Mouse (Mus musculus) urinary bladder, adult 2 months (tissue): ENCODE measurements around the gene Hnrnpd. TPM values are rescaled to one million over a fixed set of nuclear protein-coding genes. Genes with fewer than 3 reads are reported as not detected.

ENCODE experiments used
- DNase-seq: peaks from one replicate; pipeline ENCODE4 v3.0.0; 2022; ENCODE audit warnings: low spot score
- polyA plus RNA-seq: library from polyadenylated mRNA; depleted of rRNA; stranded (reverse); fragments of >200 nt; gene quantifications from 2 replicates; pipeline ENCODE4 v1.2.3, GENCODE M21; 2012; rRNA removed

Gene Hnrnpd
- polyA plus RNA-seq, 1 experiment = 130 TPM

DNA sequence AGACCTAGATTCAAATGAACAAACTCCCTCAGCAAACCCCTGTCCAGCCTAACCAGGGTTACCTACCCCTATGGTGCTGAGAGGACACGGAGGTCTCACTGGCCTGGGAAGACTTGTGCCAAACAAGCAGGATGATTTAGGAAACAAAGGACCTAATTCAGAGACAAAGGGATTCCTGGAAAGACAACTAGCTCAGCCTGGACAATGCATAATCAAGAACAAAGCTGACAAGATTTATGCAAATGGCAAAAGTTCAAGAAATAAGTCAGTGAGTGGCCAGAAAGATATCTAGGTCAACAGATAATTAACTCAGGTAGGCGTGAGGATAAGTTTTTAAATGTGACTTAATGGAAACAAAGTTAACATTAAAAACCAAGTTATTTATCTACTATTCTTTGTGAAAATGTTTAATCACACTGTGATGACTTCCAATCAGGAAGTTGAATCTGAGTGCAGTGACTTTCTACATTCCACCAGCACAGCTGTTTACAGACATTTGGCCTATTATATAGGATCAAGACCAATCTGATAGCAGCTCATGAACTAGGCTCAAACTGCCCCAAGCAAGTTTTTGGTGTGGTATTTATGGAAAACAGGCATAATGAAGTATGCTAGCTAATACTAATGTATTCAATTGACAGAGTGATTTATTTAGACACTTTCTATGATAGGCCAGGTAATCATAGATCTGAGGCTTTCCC lies 19.4 kb downstream of the Hnrnpd start:
- no peak for DNase-seq

DNA sequence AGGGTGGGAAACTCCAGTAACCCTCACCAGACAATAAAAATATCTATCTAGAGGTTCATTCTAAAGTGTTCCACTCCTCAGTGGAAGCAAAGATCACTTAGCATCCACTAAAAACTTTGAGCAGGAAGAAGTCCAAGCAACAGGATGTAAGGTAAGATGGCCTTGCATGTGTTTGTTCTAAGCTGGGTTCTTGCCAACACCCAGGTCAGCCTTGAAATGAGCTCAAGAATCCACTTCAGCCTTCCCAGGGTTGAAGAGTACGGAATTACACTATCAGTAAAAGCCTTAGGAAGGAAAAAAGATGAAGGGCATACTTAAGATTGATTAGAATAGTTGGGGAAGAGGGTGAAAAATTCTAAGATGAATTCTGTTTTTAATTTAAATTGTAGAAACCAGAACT lies 20.1 kb downstream of the Hnrnpd start:
- no peak for DNase-seq

DNA sequence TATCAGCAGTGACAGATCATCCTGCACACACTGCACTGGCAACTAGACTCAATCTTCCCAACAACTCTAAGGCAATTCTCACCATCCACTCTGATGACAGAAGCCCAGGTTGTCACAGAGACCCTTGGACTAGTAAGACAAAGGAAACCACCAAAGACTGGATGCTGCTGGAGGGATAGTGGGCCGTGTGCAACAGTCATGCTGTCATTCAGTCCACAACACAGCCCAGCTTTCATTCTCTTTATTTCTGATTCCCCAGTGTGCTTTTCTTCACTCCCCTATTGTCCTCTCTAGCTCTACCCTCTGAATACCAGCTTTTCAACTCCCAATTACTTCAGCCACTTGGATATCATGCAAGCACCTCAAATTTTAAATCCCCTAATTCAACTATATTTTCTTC lies 24.9 kb downstream of the Hnrnpd start:
- DNase-seq = no peak

DNA sequence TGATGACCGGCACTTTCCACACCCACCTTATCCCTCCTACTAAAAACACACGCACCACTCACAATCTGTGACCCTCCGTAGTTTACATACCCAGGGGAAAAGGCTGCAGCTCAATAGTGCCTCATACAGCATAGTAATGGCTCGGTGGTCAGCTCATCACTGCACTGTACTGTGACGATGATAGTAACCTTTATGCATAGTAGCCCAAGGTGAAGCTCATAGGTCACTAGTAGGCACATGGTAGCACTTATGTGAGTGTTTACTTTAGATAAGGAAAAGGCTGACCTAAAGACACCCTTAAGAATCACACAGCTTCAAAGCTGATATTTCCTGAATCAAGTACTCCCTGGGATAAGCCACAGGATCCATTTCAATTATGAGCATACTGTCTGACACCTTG lies 26.2 kb downstream of the Hnrnpd start:
- DNase-seq = no peak

DNA sequence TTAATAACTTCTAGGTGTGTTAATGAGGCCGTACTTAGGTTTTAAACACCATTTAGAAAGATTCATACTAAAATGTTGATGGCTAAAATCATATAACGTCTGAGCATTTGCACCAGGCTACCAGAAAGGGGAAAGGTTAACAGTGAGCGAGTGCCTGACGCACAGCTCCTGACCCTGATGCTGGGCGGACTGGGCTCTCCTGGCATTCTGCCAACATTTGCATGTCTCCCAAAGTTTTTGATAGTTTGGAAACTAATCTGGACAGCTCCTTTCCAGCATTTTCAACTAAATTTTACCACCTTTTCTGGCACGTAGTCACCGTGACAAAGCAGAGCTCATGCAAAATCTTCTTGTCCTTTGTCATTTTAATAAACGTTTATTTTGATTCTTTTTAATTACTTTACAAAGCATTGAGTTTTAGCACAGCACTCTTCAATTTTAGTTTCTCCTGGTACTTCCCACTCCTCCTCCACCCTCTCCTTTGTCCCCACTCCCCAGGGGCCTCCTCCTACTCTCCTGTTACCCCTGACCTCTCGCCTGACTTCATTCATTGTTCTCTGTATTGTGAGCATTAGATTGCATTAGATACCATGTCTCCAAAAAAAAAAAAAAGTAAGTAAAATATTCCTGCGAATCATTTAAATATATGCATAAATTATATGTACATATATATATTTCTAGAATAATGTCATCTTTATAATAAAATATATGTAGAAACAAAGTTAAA lies 36.8 kb downstream of the Hnrnpd start:
- DNase-seq = no peak

DNA sequence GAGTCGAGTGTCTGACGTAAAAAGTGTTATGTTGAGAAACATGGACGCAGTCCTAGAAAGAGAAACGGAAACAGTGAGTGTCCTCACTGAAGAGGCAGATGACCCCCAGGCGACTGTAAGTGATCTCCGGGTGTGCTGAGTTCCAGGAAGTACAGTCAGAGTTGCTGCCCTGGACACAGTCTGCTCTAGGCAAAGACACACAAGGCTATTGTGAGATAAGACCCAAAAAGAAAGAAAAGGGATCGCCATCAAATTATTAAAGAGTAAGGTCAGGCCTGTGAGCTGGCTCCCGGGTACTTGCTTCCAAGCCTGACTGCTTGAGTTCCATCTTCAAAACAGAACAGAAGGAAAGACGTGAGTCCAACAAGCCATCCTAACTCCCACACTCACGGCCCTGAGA lies 37.5 kb downstream of the Hnrnpd start:
- DNase-seq = no peak

DNA sequence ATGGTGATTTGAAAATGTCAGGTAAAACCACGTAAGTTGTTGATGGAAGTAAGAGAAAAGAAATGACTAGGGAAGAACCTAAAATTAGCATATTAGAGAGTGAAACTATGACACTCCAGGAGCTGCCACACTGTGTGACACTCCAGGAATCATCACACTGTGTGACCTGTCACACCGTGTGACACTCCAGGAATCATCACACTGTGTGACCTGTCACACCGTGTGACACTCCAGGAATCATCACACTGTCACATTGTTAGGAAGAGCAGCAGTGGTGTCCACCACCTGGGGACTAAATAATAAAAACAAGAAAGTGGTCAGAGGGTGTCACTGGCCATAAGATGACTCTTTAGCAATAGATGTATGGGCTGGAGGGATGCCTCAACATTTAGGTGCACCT lies 39.3 kb downstream of the Hnrnpd start:
- DNase-seq = no peak

DNA sequence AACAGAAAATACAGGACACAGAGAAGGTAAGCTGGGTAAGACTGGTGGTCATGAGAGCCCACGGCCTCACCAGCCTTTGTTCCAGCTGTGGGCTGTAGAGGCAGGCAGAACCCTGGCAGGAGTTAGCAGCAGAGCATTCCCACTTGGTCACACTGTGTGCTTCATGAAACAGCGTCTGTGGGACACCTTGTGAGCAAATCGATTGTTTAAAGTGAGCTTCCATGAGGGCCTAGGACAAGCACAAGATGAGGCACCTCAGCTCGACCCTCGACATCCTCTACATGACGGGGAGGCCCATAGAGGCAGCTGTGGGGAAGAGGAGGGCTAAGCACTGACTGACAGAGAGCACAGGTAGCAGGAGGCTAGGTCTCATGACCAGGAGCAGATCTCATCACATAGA lies 46.8 kb downstream of the Hnrnpd start:
- DNase-seq = no peak

DNA sequence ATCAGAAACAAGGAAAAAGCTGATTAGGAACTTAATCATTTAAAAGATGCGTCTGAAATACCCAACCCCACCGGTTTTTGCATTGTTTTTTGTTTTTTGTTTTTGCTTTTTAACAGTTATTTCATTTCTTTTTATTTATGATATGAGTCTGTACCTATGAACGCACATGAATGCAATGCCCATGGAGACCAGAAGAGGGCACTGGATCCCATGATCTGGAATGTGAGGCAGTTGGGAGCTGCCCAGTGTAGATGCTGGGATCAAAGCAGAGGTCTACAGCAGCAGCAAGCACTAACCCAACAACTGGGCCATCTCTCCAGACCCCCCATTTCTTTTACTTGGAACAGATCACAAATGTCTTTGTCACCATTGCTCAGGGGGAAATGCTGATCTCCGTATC lies 50.8 kb downstream of the Hnrnpd start:
- no peak for DNase-seq

DNA sequence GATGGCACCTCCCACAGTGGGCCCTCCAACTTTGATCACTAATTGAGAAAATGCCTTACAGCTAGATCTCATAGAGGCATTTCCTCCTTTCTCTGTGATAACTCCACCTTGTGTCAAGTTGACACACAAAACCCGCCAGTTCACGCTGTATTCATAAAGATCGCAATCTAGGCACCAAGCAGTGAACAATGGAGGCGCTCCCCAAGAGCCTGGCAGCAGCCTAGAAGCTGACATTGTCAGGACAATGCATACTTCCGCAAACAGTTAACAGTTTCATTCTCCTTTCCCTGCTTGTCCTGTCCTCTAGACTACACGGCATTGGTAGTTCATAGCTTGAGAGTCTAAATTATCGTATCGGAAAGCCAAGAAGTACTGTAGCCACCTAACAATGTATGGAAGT lies 56.7 kb downstream of the Hnrnpd start:
- no peak for DNase-seq

DNA sequence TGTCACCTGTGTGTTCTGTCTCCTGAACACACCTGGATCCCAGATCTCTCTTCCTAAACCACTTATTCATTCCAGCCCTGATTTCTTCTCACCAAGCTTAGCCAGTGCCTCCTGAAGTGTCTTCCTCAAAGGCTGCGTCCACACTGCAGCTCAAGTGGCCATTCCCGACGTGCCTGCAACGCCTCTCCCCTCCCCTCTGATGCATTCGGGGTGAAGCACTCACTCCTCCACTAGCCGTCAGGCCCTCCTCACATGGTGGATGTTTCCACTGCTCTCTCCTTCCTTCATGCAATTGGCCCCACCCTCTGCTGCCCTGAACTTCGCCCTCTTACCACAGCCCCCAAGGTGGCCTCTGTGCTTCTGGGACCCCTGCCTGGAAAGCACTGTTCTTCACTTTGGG lies 63.2 kb downstream of the Hnrnpd start:
- no peak for DNase-seq

DNA sequence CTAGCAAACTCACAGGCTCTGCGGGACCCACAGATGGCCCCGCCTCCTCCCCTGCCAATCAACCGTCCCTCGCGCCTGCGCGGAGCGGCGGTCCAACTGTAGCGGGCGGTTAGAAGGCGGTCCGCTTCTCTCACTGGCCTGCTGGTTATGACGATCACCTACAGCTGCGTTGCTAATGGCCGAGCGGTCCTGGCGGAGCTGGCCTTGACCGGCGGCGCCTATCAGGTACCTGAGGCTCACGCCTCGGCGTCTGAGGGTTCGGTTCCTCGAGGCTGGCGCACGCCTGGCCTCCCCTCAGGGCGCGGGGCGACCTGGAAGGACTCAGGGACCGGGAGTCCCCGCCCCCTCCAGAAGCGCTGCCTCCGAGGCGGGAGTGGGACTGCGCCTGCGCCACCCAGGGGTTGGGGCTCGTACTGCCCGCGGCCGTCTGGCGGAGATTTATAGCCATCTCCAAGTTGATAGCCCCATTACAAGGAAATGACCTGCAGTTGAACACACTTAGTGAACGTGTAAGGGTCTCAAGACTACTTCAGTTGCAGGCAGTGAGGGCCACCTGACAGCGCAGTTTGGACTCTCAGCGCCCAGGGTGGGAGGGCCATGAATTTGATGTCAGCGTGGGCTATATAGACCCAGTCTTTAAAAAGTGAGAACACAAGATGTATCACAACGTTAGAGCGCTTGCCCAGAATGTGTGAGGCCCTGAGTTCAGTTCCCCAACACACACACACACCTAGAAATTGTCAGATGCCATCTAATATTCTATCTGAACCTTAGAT lies 72.4 kb downstream of the Hnrnpd start, which contains the start of gene Vamp9:
Vamp9 (plus strand) TSS at position 74 of the 776 bp plus-strand sequence.
- DNase-seq = peak; percentile 90

Other genes with a start within 250 kb of the Hnrnpd start
- gene Rasgef1b, start 249.9 kb downstream of the Hnrnpd start, polyA plus RNA-seq = 5.7 and 6.2 TPM in 2 replicates
- 0.10 TPM in 1 of 2 replicates, not detected in the other for gene Vamp9, start 72.7 kb downstream of the Hnrnpd start, polyA plus RNA-seq
- gene 4930524J08Rik, start 123 bp upstream of the Hnrnpd start, polyA plus RNA-seq = 1.2 and 1.5 TPM in 2 replicates
- 194 and 254 TPM in 2 replicates for gene Hnrnpdl, start 60.7 kb upstream of the Hnrnpd start, polyA plus RNA-seq
- gene Enoph1, start 61.0 kb upstream of the Hnrnpd start, polyA plus RNA-seq = 25.4 and 28.2 TPM in 2 replicates
- 0.85 and 1.8 TPM in 2 replicates for gene Tmem150c, start 180.9 kb upstream of the Hnrnpd start, polyA plus RNA-seq